Mouse (Mus musculus): ENCODE results near the gene Pitx3. TPM values are rescaled to one million over a fixed set of nuclear protein-coding genes. Genes with fewer than 3 reads are reported as not detected.

Gene Pitx3
- polyA plus RNA-seq, 1 experiment: 0.19 TPM

Other genes starting within 250 kb of the Pitx3 start
- gene Armh3, start 149.8 kb downstream of the Pitx3 start, polyA plus RNA-seq (2012; rRNA removed): 11.1 and 12.3 TPM in 2 replicates
- 6.9 and 7.5 TPM in 2 replicates for gene Hps6, start 144.8 kb downstream of the Pitx3 start, polyA plus RNA-seq (2012; rRNA removed)
- 12.0 and 14.3 TPM in 2 replicates for gene Pprc1, start 103.4 kb downstream of the Pitx3 start, polyA plus RNA-seq (2012; rRNA removed)
- gene Ldb1, start 103.1 kb downstream of the Pitx3 start, polyA plus RNA-seq (2012; rRNA removed): 173 and 193 TPM in 2 replicates
- 8.6 and 12.0 TPM in 2 replicates for gene Nolc1, start 72.5 kb downstream of the Pitx3 start, polyA plus RNA-seq (2012; rRNA removed)
- 0.24 TPM in 1 of 2 replicates, not detected in the other for gene Elovl3, start 16.4 kb downstream of the Pitx3 start, polyA plus RNA-seq (2012; rRNA removed)
- 71.0 and 81.8 TPM in 2 replicates for gene Gbf1, start 4.2 kb upstream of the Pitx3 start, polyA plus RNA-seq (2012; rRNA removed)
- gene Nfkb2, start 156.0 kb upstream of the Pitx3 start, polyA plus RNA-seq (2012; rRNA removed): 28.8 and 33.4 TPM in 2 replicates
- gene Psd, start 178.8 kb upstream of the Pitx3 start, polyA plus RNA-seq (2012; rRNA removed): 10.3 and 11.1 TPM in 2 replicates
- 17.4 and 18.3 TPM in 2 replicates for gene Fbxl15, start 179.9 kb upstream of the Pitx3 start, polyA plus RNA-seq (2012; rRNA removed)
- gene Cuedc2, start 190.4 kb upstream of the Pitx3 start, polyA plus RNA-seq (2012; rRNA removed): 76.6 and 81.1 TPM in 2 replicates
- 17.7 and 28.6 TPM in 2 replicates for gene Mfsd13a, start 192.8 kb upstream of the Pitx3 start, polyA plus RNA-seq (2012; rRNA removed)
- 4.1 and 4.5 TPM in 2 replicates for gene 2310034G01Rik, start 202.0 kb upstream of the Pitx3 start, polyA plus RNA-seq (2012; rRNA removed)
- gene Actr1a, start 247.4 kb upstream of the Pitx3 start, polyA plus RNA-seq (2012; rRNA removed): 108 and 126 TPM in 2 replicates
- 23.3 and 24.2 TPM in 2 replicates for gene Sufu, start 248.6 kb upstream of the Pitx3 start, polyA plus RNA-seq (2012; rRNA removed)